Mouse (Mus musculus): ENCODE data around the gene 2210408I21Rik.

Gene 2210408I21Rik

DNA sequence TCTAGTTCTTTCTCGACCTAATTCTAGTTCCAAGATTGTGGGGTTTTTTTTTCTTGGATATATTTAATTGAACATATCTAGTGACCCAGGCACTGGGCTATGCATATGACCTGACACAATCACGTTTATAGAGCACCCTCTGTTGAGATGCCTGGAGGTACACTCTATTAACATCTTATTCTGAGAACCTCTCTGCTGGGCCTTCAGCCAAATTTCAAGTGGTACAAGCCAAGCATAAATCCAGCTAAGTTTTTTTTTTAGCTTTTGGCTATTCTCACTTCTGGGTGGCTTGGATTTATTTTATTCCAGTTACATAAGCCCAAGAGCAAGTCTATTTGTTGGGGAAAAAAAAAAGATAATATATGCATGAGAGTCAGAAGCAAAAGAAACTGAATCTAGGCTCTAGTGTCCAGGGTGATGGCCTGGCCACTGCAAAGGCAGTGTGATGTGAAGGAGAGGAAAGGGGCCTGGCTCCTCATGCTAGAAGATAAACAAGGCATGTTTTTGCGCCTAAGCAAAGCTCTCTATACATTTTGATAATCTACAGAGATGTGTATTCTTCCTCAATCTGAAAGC lies 139.9 kb downstream of the 2210408I21Rik start:
- no peak for DNase-seq (ENCODE audit: low read depth, low spot score)

DNA sequence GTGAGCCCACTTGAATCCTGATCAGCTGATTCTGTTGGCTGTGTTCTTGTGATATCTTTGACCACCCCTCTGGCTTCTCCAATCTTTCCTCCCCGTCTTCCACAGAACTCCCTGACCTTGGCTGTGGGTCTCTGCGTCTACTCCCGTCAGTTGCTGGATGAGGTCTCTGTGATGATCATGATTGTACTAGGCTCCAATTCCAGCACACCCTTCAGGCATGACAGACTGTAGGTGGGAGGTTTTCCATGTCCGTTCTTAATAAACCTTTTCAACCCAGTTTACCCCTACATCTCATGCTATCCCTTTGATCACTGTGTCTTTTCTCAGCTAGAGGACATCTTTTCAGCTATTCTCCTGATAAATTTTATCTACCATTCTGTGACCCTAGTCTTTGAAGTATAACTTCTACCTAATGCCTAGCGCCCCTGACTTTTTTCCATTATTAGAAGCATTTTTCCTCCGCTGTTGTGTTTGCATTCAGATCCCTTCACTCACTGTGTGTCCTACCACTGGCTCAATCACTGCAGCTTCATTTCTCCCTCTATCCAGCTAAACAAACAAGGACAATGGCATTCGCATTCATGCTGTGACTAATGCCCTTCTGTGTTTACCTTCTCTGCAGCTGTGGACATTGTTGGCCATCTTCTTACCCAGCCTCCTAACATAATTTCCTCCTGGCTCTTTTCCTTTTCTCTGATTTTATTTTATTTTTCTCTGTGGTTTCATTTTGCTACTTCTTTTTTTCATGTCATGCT lies 143.5 kb downstream of the 2210408I21Rik start:
- DNase-seq (ENCODE audit: low read depth, low spot score): no peak

DNA sequence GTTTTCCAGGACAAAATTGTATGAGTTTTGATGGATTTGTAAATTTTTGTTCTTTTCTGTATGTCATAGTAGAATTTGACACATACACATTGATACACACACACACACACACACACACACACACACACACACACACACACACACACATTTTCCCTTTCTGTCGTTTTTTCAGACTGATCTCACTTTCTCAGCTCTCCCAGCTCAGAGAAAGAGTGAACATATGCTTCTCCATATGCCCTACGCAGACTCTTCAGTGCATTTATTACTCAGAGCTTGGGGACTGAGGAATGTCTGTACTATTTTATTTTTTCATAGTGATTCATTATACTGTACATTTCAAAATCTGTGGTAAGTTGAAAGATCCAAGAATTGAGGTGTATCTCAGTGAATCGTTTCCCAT lies 160.2 kb downstream of the 2210408I21Rik start:
- DNase-seq (ENCODE audit: low read depth, low spot score): no peak

DNA sequence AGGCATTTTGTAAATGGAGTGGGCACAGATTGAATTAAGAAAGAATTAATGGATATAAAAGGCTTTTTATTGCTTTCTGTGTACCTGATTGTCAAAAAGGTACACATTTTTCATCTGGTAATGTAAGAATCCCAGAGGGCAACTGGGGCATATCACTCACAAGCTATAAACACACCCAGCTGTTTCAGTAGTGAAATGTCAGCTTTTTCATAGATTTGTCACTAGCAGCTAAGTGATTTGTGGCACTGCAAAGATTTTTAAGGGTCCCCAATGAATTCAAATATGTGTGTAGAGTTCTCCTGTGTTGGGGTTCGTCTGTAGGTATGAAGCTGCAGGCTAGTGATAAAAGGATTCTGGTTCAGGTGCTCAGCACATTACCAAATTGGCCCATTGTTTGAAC lies 188.8 kb downstream of the 2210408I21Rik start:
- no peak for DNase-seq (ENCODE audit: low read depth, low spot score)

DNA sequence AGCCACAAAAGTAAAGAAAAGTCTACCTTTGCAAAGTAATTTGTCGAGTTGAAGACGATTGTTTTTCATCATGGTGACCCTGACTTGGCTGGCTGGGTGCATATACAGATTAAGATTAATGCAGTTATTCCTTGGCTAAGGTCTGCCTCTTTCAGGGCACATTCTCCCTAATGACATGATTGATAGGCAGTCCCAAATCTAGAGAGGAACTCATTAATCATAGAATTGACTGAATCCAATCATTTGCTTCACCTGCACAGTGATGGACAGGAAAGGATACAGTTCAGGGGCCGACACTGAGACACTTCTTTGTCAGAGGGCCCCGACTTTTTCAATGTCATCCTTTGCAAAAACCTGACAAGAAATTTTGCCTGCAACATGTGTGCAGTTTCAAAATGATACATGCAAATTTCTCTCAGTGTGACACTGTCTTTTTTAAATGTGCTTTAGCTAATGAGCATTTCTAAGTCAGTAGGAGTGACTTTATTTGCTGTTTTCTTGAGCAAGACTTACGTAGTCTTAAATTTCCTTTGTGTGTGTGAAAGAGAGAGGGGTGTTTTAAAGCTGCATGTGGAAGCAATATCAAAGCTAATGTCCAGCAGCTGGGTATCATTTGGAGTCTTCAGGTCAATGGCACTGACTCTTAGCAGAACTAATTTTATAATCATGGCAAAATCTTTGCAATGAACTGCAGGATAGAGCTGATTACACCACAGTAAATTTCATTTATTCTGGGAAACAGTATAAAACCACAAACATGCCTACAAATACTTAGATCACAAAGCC lies 191.0 kb downstream of the 2210408I21Rik start:
- no peak for DNase-seq (ENCODE audit: low read depth, low spot score)

DNA sequence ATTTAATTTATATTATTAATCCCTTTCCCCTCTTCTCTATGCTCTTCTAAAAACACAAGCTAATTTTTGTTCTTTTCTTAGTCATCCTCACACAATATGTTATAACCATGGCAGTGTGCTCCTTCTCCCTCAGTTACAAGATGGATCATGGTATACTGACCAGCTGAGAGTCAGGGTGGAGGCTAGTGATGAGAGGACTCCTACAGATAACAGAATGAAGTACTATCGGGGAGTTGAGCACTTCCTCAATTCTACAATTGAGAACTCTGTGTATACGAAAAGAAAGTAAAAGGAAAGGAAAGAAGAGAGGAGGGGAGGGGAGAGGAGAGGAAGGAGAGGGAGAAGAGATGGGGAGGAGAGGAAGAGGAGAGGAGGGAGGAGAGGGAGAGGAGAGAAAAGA lies 206.8 kb downstream of the 2210408I21Rik start:
- no peak for DNase-seq (ENCODE audit: low read depth, low spot score)

DNA sequence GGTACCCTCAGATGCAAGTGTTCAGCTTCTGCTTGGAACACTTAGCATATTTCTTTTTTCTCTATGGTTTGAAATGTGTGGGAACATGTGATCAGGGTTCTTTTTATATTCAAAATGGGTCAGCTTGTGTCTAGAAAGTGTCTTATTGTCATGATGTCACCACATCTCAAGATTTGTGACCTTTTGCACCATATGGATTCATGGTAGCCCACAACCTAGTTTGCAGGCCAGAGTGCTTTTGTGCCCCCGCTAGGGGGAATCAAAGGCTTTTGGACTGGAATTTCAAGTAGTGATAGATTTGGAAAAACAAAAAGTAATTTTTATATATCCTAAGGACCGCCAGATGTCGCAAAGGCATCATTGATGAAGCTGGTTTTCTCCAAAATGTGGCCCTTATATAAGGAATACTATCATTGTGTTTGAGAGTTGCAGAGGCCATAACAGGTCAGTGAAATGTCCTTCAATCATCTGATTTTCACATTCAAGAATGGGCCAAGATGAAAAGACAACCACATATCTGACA lies 250.2 kb downstream of the 2210408I21Rik start:
- no peak for DNase-seq (ENCODE audit: low read depth, low spot score)

DNA sequence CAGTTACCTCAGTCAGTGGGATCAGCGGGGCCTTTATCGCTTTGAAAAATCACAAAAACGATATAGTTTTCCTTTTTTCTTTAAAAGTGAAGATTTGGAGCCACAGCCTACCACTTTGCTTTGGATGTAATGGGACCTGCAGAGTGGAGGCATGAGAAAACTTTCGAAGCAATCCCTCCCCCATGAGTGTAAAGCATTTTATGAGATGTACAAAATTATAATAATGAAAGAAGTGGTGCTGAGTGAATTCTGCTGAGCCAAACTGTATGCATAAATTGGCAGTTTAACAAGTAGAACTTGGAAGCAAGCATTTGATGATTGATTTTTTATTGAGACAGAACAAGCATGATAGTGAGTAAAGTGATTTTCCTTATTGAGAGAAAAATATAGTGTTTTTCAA lies 250.7 kb downstream of the 2210408I21Rik start:
- DNase-seq (ENCODE audit: low read depth, low spot score): no peak

DNA sequence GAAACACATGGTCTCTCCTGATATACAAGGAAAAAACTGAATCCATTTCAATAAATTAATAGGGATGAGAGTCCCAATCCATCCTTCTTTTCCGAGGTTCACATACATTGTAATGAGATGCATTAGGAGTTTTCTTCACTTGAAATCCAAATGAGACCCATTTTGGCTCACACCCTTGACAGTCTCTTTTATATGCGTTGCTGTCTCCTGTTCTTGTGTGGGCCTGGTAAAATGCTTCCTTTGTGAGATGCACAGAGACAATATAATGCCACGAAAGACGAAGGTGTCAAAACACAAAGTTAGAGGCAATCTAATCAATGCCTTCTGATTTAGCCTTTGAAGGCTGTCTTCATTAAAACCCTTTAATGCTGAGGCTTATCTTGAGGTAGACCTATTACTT lies 252.8 kb downstream of the 2210408I21Rik start:
- no peak for DNase-seq (ENCODE audit: low read depth, low spot score)

DNA sequence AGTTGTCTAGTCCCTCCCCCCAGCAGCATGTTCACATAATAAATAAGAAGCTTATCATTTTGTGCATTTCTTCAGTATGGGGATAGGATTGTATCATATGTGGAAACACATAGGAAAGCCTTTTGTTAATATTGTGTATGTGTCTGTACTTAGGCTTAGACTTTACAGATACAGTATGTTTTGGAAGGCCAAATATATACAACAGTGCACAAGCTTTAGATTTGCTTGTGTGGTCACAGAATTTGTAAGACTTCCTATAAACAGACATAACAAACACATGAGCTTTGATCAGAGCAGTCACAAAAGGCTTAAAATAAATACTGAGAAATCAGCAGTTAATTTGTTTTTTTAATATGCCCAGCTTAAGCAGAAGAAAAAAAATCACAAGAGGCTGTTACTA lies 253.9 kb downstream of the 2210408I21Rik start:
- DNase-seq (ENCODE audit: low read depth, low spot score): no peak

DNA sequence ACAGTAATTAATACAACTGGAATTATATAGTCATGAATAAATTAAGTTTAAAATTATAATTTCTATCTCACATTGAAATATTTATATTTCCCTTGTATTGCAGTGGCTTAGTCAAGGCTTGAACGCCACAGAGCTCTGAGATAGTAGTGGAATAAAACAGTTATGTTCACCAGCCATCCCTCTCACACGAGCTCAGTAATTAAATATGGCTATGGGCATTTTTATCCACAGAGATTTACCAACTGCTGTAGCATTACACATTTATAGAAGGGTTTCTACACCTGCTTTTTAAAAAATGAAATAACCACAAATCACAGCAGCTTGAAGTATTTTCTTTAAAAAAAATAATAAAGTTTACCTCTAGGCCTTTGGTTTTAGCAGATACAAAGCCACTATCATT lies 261.0 kb downstream of the 2210408I21Rik start:
- DNase-seq (ENCODE audit: low read depth, low spot score): no peak

DNA sequence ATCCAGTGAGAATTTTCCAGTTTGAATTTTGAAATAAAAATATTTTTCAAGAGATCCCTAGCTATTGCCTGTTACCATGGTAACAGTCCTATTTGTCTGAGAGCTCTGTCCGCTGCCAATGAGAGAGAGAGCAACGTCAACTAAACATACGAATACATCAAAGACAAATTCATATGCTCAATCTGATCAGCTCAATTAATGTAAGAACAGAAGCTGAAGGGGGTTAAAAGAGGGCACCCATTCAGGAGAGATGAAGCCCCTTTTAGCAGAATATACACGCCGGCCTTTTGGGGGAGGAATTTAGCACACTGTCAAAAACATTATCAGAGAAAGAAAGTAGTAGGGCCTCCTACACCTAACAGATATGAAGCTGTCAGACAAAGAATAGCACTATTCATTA lies 261.6 kb downstream of the 2210408I21Rik start:
- DNase-seq (ENCODE audit: low read depth, low spot score): no peak

DNA sequence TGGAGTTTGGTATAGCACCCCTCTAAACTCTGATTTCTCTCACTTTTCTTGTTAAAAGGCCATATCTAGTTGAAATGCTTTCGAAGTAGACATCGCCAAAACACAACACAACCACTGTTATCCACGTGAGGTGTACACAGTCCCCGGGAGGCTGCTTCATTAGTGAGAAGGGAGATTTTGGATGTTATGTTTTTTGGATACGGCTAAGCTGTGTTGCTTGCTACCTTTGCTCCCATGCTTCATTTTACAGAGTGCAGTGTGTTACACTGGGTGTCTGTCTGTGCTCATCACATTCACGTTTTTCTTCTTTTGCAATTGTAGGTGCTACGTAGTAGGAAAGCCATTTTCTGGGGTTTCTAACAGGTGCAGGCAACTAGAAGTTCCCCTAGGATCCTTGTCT lies 262.3 kb downstream of the 2210408I21Rik start:
- DNase-seq (ENCODE audit: low read depth, low spot score): no peak

DNA sequence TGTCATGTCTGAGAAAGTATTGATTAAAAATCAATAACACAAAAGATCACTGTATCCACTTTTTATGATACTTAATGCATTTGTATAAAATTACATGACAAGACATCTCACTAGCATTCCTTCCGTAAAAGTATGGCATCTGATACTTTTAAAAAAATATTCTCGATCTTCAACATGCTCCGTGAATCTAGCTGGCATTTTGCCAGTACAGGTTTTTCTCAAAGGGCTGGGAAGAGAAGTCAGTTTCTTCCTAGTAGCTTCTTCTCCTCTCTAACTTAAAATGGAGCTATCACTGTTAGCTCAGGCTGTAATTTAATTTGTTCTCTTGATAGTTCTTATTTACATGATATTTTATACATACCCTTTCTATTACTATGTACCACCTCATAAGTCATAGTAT lies 263.1 kb downstream of the 2210408I21Rik start:
- DNase-seq (ENCODE audit: low read depth, low spot score): no peak

DNA sequence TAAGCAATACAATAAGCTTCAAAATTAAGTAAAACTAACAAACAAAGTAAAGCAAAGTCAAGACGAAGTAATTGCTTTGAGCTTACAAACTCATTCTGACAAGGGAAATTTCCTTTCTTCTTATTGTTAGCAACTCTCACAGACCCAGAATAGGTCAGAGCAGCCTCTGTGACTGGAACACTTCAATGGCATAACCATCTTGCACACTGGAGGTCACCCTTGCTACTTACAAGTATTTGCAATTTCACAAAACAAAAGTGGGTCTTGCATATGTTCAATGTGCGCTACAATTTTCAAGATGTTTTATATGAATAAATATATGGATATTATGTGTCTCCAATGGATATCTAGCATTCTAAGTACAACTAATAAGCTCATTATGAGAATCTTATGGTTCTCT lies 265.4 kb downstream of the 2210408I21Rik start:
- DNase-seq (ENCODE audit: low read depth, low spot score): no peak

DNA sequence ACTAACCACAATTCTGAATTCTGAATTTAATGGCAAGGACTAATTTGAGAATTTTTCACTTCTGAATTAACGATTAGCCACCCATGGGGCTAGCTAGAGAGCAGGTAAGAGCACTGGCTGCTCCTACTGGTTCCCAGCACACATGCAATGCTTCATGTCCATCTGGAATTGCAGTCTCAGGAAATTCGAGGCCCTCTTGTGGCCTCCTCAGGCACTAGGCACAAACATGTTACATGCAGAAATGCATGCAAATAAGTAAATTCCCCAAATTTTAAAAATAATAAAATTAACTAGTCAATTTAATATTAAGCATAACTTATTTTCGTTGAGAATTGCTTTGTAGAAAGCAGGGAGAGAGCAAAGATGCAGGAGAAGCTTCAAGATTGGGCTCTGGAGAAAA lies 273.2 kb downstream of the 2210408I21Rik start:
- no peak for DNase-seq (ENCODE audit: low read depth, low spot score)

DNA sequence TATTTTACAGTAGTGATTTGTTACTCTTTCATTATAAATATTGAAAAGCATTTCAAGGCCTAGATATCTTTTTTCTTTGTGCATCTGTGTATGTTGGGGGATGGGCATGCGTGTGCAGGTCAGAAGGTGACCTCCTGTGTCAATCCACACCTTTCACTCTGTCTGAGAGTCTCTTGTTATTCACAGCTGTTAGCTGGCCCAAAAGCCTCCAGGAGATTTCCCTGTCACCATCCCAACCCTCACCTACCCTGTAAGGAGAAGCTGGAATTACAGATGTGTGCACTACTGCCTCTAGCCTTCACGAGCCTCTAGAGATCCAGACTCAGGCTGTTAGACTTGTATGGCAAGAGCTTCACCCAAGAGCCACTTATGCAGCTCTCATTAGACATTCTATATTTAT lies 274.5 kb downstream of the 2210408I21Rik start:
- DNase-seq (ENCODE audit: low read depth, low spot score): no peak

DNA sequence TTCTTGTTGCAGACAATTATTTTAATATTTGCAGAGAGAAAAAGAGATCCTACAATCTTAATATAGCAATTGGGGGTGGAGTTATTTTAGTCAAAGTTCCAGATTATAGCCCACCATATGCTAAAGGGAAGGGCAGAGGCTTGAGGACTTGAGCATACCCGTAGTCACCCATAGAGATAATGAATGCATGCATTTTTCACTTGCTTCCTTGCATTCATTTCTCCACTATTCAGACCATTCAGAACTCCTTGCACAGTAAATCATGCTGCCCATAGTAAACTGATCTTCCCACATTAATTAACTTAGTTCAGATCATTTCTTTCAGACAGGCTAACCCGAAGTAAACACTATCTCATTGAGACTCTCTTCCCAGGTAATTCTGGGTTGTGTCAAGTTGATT lies 277.5 kb downstream of the 2210408I21Rik start:
- DNase-seq (ENCODE audit: low read depth, low spot score): no peak

DNA sequence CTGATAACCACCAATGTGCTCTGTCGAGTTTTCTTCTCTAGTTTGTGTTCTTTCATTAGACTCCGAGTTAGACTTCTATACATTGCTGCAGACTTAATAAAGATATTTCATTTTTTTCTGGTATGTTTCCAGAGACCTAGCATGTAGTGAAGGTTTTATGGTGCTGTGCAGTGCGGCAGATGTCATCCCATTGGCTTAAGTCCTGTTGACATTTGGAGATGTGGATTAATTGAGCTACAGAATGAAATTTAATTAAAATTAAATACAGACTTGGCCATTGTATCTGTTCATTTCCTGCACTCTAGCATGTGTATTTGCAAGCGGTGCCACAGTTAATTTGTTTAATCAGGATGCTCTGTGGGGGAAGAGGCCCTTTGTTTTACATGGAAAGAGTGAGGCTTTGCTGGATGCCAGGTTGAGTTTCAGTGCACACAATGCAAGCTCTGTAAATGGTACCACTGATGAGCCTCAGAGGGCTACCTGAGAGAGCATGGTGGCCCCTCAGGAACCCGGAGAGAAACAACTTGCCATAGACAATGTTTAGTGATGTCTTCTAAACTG lies 314.7 kb downstream of the 2210408I21Rik start:
- no peak for DNase-seq (ENCODE audit: low read depth, low spot score)

DNA sequence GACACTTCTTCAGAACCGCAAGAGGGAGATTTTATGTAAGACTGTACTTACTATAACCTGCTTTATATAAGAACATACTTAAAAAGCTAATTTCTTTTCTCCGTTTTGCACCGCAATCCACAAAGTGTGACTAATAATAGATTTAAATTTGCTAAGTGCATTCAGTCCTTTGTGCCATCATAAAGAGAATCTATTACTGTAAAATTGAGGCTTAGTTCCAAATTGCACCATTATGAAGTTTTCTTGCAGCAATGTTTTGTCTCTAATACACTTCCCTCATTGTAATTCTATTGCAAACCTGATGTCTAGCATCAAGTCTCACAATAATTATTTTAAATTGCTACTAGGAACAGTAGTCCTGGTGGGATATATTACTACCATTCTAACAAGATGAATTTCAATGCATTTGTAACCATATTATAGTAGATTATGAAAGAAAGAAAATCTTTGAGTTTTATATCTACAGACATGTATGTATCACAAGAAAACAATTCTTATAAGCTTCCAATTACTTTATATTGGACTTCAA lies 334.8 kb downstream of the 2210408I21Rik start:
- DNase-seq (ENCODE audit: low read depth, low spot score): no peak

DNA sequence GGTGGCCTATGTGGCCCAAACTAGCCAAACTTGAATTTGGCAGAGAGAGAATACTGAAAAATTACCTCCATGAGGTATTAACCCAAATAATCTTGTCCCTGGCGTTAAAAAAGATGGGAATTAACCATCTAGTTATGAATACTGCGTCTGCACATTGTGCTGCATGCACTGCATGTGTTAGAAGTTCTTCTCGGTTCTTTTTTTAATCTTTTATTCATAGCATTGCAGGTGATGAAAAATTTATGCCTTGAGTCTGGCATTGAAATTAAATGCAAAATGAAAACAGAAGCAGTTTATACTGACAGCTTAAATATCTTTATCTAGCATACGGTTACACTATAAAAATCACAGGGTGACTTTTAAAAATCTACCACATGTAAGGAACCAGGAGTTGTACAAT lies 341.1 kb downstream of the 2210408I21Rik start:
- no peak for DNase-seq (ENCODE audit: low read depth, low spot score)

Data from CD4-positive helper T cell, adult 2 months (primary cell).